Mouse (Mus musculus) testis, adult 2 months (tissue): ENCODE measurements at regions not wholly inside any gene's neighbourhood (a gene's known extent, or its start where the extent isn't known, plus 50 kb on each side); places are given as distances from the start of the nearest gene placed in this dataset.

Experiments used
- H3K27ac ChIP-seq: fragments of 200-500 bp; 2 replicates; pipeline ENCODE4 v1.5.1; 2012; ENCODE audit warnings: low read depth, low read length; ENCODE audit not compliant: control insufficient read depth, insufficient read depth
- H3K27me3 ChIP-seq: fragments of 200-500 bp; 2 replicates; pipeline ENCODE4 v1.6.1; 2012; ENCODE audit warnings: mild to moderate bottlenecking, low read length, moderate library complexity; ENCODE audit not compliant: control insufficient read depth, insufficient read depth
- H3K36me3 ChIP-seq: fragments of 200-500 bp; 2 replicates; pipeline ENCODE4 v1.6.1; 2012; ENCODE audit warnings: mild to moderate bottlenecking, low read length; ENCODE audit not compliant: control insufficient read depth, insufficient read depth
- H3K4me1 ChIP-seq: fragments of 200-500 bp; 2 replicates; pipeline ENCODE4 v1.6.1; 2012; ENCODE audit warnings: low read length; ENCODE audit not compliant: control insufficient read depth, insufficient read depth
- H3K4me3 ChIP-seq: fragments of 200-500 bp; 2 replicates; pipeline ENCODE4 v1.5.1; 2012; ENCODE audit warnings: low read depth, mild to moderate bottlenecking, low read length, moderate library complexity, mixed read lengths; ENCODE audit not compliant: control insufficient read depth
- CTCF ChIP-seq: fragments of 200-500 bp; IDR thresholded peaks from 2 replicates; pipeline ENCODE4 v1.5.1; 2012; ENCODE audit warnings: low read depth, mild to moderate bottlenecking, inconsistent platforms, low read length, moderate library complexity; ENCODE audit not compliant: control insufficient read depth, insufficient read depth, insufficient replicate concordance
- POLR2A ChIP-seq: fragments of 200-500 bp; IDR thresholded peaks from 2 replicates; pipeline ENCODE4 v1.6.1; 2012; ENCODE audit warnings: low read depth, mild to moderate bottlenecking, inconsistent platforms, low read length, moderate library complexity; ENCODE audit not compliant: control insufficient read depth

DNA sequence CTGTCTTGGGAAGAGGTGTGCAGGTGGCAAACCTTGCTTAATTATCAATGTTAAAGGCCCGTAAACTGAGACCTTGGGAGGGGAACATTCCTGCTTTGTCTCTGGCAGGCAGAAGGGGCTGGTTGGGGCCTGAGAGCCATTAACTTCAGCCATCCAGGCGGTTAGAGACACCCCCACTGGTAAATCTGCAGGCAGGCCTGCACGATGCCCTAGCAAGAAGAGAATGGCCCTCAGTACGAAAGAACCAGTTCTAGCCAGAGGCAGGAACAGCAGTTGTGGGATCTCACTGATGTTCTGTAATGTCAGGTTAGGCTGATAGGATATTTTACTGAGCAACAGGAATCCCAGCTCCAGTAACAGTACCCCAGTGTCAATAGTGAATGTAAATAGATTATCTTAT lies 70.5 kb downstream of the Apip start:
- Histone ChIP-seq H3K27ac (no peak overlapping the region), H3K36me3 (no peaks in the 10 kb centered on the region), H3K4me3 (no peak overlapping the region), H3K27me3 (no peaks in the 10 kb centered on the region), H3K4me1 (no peaks in the 10 kb centered on the region)
- no peak for TF ChIP-seq POLR2A
- TF ChIP-seq CTCF = no peak

DNA sequence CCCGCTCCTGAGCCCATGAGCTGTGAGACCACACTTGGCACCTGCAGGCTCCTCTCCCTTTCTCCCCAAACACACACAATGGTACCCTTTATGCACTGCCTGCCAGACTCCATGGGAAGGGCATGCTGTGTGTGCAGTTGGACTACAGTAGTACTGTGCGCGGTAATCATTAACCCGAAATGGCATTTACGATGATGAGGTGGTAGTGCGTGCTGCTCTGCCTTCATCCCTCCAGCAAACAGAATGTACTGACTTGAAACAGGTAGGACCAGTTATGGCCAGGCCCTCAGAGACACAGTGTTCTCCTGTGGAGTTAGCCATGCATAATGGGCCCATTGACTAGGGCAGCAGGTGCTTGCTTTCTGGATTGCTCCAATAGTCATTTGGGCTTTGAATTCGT lies 70.9 kb downstream of the Apip start:
- H3K4me3 ChIP-seq = no peak overlapping the region
- no peaks in the 10 kb centered on the region for H3K4me1 ChIP-seq
- TF ChIP-seq CTCF = no peak
- no peak for TF ChIP-seq POLR2A
- no peaks in the 10 kb centered on the region for H3K27me3 ChIP-seq
- no peak overlapping the region for H3K27ac ChIP-seq
- no peaks in the 10 kb centered on the region for H3K36me3 ChIP-seq

DNA sequence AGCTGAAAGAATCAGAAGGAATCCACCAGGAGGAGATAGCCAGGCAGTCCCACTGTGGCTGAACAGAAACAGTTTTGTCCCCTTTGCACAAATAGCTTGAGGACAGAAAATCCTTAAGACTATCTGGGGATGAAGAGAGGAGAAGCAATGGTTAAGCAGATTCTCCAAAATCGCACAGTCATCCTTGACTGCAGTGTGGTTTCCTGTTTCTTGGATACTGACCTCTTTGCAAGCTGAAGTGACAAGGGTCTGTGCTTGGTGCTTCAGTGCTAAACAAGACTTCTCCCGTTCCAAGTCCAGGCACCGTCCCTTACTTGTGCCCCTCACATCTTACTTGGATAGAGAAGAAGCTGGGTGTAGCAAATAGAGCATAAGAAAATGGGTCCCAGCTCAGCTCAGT lies 71.6 kb downstream of the Apip start:
- TF ChIP-seq POLR2A (no peak), CTCF (no peak)
- no peaks in the 10 kb centered on the region for H3K27me3 ChIP-seq
- no peak overlapping the region for H3K27ac ChIP-seq

DNA sequence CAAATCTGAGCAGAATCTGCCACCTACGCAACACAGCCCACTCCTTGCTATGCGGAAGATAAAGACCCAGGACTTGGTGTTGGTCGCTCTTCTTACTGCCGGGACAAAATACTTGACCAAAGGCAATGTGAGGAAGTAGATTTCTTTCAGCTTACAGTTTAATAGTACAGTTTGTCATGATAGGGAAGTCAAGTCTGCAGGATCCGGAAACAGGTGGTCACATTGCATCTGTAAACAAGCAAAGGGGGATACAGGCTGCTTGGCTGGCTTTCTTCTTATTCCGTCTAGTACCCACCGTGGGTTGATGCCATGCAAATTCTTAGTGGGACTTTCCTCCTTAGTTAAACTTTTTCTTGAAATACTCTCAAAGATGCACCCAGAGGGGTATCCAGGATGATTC lies 72.7 kb downstream of the Apip start:
- Histone ChIP-seq H3K27ac (no peak overlapping the region), H3K27me3 (no peaks in the 10 kb centered on the region), H3K36me3 (no peaks in the 10 kb centered on the region), H3K4me1 (no peaks in the 10 kb centered on the region), H3K4me3 (no peak overlapping the region)
- TF ChIP-seq CTCF = no peak
- no peak for TF ChIP-seq POLR2A

More for the DNA sequence above, 71.6 kb downstream of the Apip start:
- Histone ChIP-seq H3K4me3 (no peak overlapping the region), H3K4me1 (no peaks in the 10 kb centered on the region), H3K36me3 (no peaks in the 10 kb centered on the region)

DNA sequence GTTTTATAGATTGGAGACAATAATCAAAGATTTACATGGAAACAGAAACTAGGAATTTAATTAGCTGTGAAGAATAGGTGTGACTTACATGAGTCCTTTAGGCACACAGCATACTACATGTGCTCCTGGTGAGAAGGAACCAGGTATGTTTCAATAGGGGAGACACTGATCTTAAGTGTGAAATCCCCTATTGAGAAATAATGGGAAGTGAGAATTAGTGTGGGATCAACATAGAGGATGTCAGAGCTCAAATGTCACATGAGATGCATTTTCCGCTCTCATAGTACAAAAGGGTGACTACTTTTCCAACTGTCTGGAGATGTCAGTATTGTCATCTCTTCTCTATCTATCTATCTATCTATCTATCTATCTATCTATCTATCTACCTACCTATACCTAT lies 79.8 kb downstream of the Apip start:
- Histone ChIP-seq H3K36me3 (no peaks in the 10 kb centered on the region), H3K4me1 (no peaks in the 10 kb centered on the region), H3K4me3 (no peak overlapping the region), H3K27me3 (no peaks in the 10 kb centered on the region), H3K27ac (no peak overlapping the region)
- no peak for TF ChIP-seq POLR2A
- no peak for TF ChIP-seq CTCF

DNA sequence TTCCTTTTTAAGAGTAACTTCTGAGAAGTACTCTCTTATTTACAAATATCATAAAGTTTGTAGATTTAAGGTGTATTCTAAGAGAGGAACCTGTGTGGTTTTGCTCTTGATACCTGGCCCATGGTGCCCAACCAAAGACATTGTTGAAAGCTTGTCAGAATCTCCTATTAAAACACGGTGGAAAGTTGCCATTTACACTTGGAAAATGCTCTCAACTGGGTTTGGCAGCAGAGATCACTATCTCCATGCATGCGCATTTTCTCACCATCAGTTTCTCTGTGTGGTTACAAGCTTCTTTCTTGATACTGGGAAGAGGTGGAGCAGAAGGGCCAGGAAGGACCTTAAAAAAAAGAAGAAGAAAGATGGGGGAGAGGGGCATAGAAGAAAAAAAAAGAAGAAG lies 94.3 kb downstream of the Apip start:
- Histone ChIP-seq H3K27ac (no peak overlapping the region), H3K27me3 (no peaks in the 10 kb centered on the region), H3K4me1 (no peaks in the 10 kb centered on the region), H3K36me3 (no peaks in the 10 kb centered on the region), H3K4me3 (no peak overlapping the region)
- TF ChIP-seq POLR2A (no peak), CTCF (no peak)

DNA sequence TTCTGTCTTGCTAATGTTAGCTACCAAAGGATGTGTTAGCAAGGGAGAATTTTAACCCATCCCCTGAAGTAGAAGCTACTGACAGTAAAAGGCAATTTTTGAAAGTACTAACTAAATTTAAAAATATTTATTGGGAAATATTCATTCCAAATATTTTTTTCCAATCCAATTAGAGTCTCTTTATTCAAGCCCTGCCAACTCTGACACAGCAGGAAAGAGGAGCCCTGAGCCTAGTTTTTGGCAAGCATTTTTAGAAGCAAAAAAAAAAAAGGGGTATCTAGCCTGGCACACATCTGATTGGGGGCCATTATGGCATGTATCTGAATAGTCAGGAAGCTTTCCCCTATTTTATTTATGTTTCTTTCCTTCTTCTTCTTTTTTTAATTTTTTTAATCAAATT lies 94.8 kb downstream of the Apip start:
- Histone ChIP-seq H3K27me3 (no peaks in the 10 kb centered on the region), H3K27ac (no peak overlapping the region), H3K4me3 (no peak overlapping the region), H3K36me3 (no peaks in the 10 kb centered on the region), H3K4me1 (no peaks in the 10 kb centered on the region)
- no peak for TF ChIP-seq POLR2A
- no peak for TF ChIP-seq CTCF

DNA sequence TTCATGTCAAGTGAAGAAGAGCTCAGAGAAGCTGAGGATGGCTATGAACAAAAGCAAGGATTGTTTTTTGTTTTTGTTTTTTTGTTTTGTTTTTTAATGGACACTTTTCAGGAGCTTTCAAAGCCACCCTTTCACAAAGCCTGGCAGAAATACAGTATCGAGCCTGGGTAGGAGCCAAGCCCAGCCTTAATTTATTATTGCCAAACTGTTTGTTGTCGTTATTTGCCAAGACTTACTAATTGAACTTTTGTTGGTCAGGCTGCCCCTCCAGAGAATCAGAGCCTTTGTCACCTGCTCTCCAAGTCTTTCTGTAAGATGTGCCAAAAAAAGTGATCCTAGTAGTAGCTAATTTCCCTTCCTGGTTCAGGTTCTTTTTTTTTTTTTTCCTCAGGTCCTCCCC lies 103.9 kb downstream of the Apip start:
- Histone ChIP-seq H3K4me3 (no peak overlapping the region), H3K27me3 (no peaks in the 10 kb centered on the region)
- TF ChIP-seq POLR2A (no peak), CTCF (no peak)

More for the DNA sequence above, 103.9 kb downstream of the Apip start:
- H3K4me1 ChIP-seq = no peaks in the 10 kb centered on the region
- H3K27ac ChIP-seq = no peak overlapping the region
- no peaks in the 10 kb centered on the region for H3K36me3 ChIP-seq
